Mouse (Mus musculus) heart, adult 18-20 months (tissue): ENCODE measurements around the gene Rbp1. TPM values are rescaled to one million over a fixed set of nuclear protein-coding genes. Genes with fewer than 3 reads are reported as not detected.

Experiments
- DNase-seq, 2 experiments: peaks; one replicate each; pipeline ENCODE4 v3.0.0; 2021 to 2022; ENCODE audit warnings: mixed read lengths in 1 of 2
- total RNA-seq, 2 experiments: library from RNA; stranded (reverse); gene quantifications; 2 replicates each; pipeline ENCODE4 v1.2.3; 2021

The Rbp1 gene
- total RNA-seq, 2 experiments from 2014 or later: 6.7 to 7.7 TPM

- DNase-seq: no peak
Measured at GRCm38 (mm10) chr9:98492821-98493220, 70.1 kb downstream of the Rbp1 start.

Other genes with a start within 250 kb of the Rbp1 start
- 10 to 100 TPM; 19.5 to 19.6 TPM for gene Nmnat3, start 135.5 kb upstream of the Rbp1 start, total RNA-seq
- gene Rbp2, start 63.2 kb downstream of the Rbp1 start, total RNA-seq: not detected
- 100 to 1,000 TPM; 104 to 110 TPM for gene Copb2, start 140.8 kb downstream of the Rbp1 start, total RNA-seq
- gene Mrps22, start 178.7 kb downstream of the Rbp1 start, total RNA-seq: 10 to 100 TPM; 33.3 to 34.4 TPM